Mouse (Mus musculus): ENCODE data around the gene Dcp1a.

DNA sequence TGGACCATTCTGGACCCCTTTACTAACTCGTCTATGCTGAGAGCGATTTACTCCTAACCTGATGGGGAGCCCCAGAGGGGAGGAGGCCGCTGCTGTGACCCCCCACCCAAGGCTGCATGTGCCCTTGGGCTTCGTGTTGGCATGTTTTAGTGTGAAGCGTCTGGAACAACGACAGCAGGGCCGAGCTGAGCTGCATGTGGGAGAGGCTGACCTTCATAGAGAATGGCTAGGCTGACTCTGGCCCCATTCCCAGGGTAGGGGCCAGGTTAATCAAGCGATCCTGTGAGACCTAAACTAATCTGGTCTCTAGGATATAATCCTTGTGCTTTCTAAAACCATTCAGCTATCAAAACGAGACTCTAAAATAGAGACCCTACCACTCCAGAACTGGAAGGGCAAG lies 78.4 kb downstream of the Dcp1a start:
- TF ChIP-seq POLR2A (IDR thresholded peaks at IDR 0.05; ENCODE audit: insufficient read depth, low read depth, low read length) (no peak), CTCF (IDR thresholded peaks at IDR 0.05; ENCODE audit: insufficient read depth, low read depth, low read length) (no peak)

Data from olfactory bulb, adult 2 months (tissue).